Mouse (Mus musculus) CH12.LX (cell line): ENCODE results near the gene Mecp2. TPM values are rescaled to one million over a fixed set of nuclear protein-coding genes. Genes with fewer than 3 reads are reported as not detected.
A peak's percentile ranks its signal among the peaks of the same experiment; 100 is the strongest.

Experiments
- DNase-seq: peaks from one replicate; pipeline ENCODE4 v3.0.0-alpha.2; 2013; ENCODE audit errors: extremely low read depth
- H3K27ac ChIP-seq: 2 replicates; pipeline ENCODE4 v1.5.1; 2012; ENCODE audit warnings: low read depth, mild to moderate bottlenecking, control low read depth, moderate library complexity; ENCODE audit not compliant: insufficient read depth
- H3K27me3 ChIP-seq: replicated peaks from 2 replicates; pipeline ENCODE3; 2012; ENCODE audit warnings: inconsistent platforms
- H3K36me3 ChIP-seq, 2 experiments: replicated peaks in 1 of 2; 2 replicates each; pipeline versions ENCODE3 to v1.6.1; 2012; ENCODE audit warnings: inconsistent platforms in 1 of 2, low read length in 1 of 2, mild to moderate bottlenecking in 1 of 2, mixed read lengths in 1 of 2, moderate library complexity in 1 of 2; ENCODE audit not compliant: control insufficient read depth in 1 of 2, insufficient read depth in 1 of 2
- H3K4me1 ChIP-seq, 2 experiments: 2 replicates each; pipeline ENCODE4 v1.6.1; 2012; ENCODE audit warnings: inconsistent platforms in 1 of 2, moderate library complexity in 1 of 2; ENCODE audit not compliant: insufficient read depth in 2 of 2, control insufficient read depth in 1 of 2
- H3K4me2 ChIP-seq: 2 replicates; pipeline ENCODE4 v1.6.1; 2012; ENCODE audit warnings: low read depth, mild to moderate bottlenecking, control low read depth; ENCODE audit not compliant: poor library complexity, insufficient read depth, severe bottlenecking
- H3K4me3 ChIP-seq, 3 experiments: fragments of 150-350 bp in 1 of 3; sonication (generic) in 1 of 3; replicated peaks in 1 of 3; 2 replicates each; pipeline versions ENCODE3 to v1.5.1; 2011 to 2012; ENCODE audit warnings: low read depth in 2 of 3, low read length in 2 of 3, mild to moderate bottlenecking in 2 of 3, moderate library complexity in 2 of 3, control low read depth in 1 of 3, improper control_type of control experiment in 1 of 3, inconsistent platforms in 1 of 3, mixed read lengths in 1 of 3; ENCODE audit not compliant: poor library complexity in 1 of 3
- H3K79me2 ChIP-seq: replicated peaks from 2 replicates; pipeline ENCODE4 v1.6.1; 2012; ENCODE audit warnings: mild to moderate bottlenecking, moderate library complexity; ENCODE audit not compliant: control insufficient read depth, poor library complexity, insufficient read depth, severe bottlenecking; ENCODE audit errors: extremely low read depth
- H3K9ac ChIP-seq: 2 replicates; pipeline ENCODE4 v1.6.1; 2012; ENCODE audit warnings: low read depth, mild to moderate bottlenecking, control low read depth, moderate library complexity; ENCODE audit not compliant: insufficient read depth
- H3K9me3 ChIP-seq: replicated peaks from 2 replicates; pipeline ENCODE3; 2012; ENCODE audit warnings: low read length, inconsistent platforms, mixed read lengths
- BHLHE40 ChIP-seq: IDR thresholded peaks from 2 replicates; pipeline ENCODE4 v1.6.1; 2011; ENCODE audit warnings: mild to moderate bottlenecking, low read depth, low read length, improper control_type of control experiment
- CHD1 ChIP-seq: IDR thresholded peaks from 2 replicates; pipeline ENCODE4 v1.6.1; 2012; ENCODE audit warnings: low read depth, low read length, improper control_type of control experiment, inconsistent platforms
- CHD2 ChIP-seq: IDR thresholded peaks from 2 replicates; pipeline ENCODE4 v1.6.1; 2011; ENCODE audit warnings: low read length, improper control_type of control experiment
- CTCF ChIP-seq, 2 experiments: IDR thresholded peaks in 1 of 2; conservative IDR thresholded peaks in 1 of 2; 2 replicates each; pipeline ENCODE4 v1.5.1; 2011 to 2012; ENCODE audit warnings: low read depth in 2 of 2, low read length in 2 of 2, improper control_type of control experiment in 1 of 2, inconsistent platforms in 1 of 2, mild to moderate bottlenecking in 1 of 2, moderate library complexity in 1 of 2
- E2F4 ChIP-seq: IDR thresholded peaks from 2 replicates; pipeline ENCODE4 v1.6.1; 2011; ENCODE audit warnings: low read depth, low read length, improper control_type of control experiment; ENCODE audit not compliant: insufficient replicate concordance
- ETS1 ChIP-seq: conservative IDR thresholded peaks from 2 replicates; pipeline ENCODE4 v1.6.1; 2012; ENCODE audit warnings: low read depth, mild to moderate bottlenecking, inconsistent platforms, low read length, improper control_type of control experiment, moderate library complexity
- GABPA ChIP-seq: IDR thresholded peaks from 2 replicates; pipeline ENCODE4 v1.6.1; 2012; ENCODE audit warnings: low read depth, low read length, improper control_type of control experiment, inconsistent platforms; ENCODE audit not compliant: insufficient replicate concordance
- HCFC1 ChIP-seq: IDR thresholded peaks from 2 replicates; pipeline ENCODE4 v1.6.1; 2012; ENCODE audit warnings: low read depth, mild to moderate bottlenecking, inconsistent platforms, low read length, improper control_type of control experiment
- IRF4 ChIP-seq: IDR thresholded peaks from 2 replicates; pipeline ENCODE4 v1.6.1; 2014; ENCODE audit warnings: low read depth, mild to moderate bottlenecking, inconsistent platforms, low read length, improper control_type of control experiment
- JUND ChIP-seq: conservative IDR thresholded peaks from 2 replicates; pipeline ENCODE4 v1.6.1; 2011; ENCODE audit warnings: low read depth, low read length, improper control_type of control experiment
- MAFK ChIP-seq: IDR thresholded peaks from 2 replicates; pipeline ENCODE4 v1.6.1; 2011; ENCODE audit warnings: low read length, improper control_type of control experiment; ENCODE audit not compliant: insufficient replicate concordance
- MAX ChIP-seq: IDR thresholded peaks from 2 replicates; pipeline ENCODE4 v1.6.1; 2011; ENCODE audit warnings: low read length, improper control_type of control experiment
- MEF2A ChIP-seq: IDR thresholded peaks from 2 replicates; pipeline ENCODE4 v1.6.1; 2014; ENCODE audit warnings: low read depth, mild to moderate bottlenecking, inconsistent platforms, low read length, improper control_type of control experiment, borderline replicate concordance
- MYC ChIP-seq: IDR thresholded peaks from 2 replicates; pipeline ENCODE4 v1.6.1; 2011; ENCODE audit warnings: low read depth, mild to moderate bottlenecking, improper control_type of control experiment, low read length
- NELFE ChIP-seq: IDR thresholded peaks from 2 replicates; pipeline ENCODE4 v1.6.1; 2011; ENCODE audit warnings: low read depth, low read length, improper control_type of control experiment
- NRF1 ChIP-seq: IDR thresholded peaks from 2 replicates; pipeline ENCODE4 v1.6.1; 2014; ENCODE audit warnings: low read depth, mild to moderate bottlenecking, inconsistent platforms, low read length, improper control_type of control experiment, moderate library complexity
- POLR2AphosphoS2 ChIP-seq: IDR thresholded peaks from 2 replicates; pipeline ENCODE4 v1.6.1; 2011; ENCODE audit warnings: low read depth, low read length, improper control_type of control experiment
- RAD21 ChIP-seq: IDR thresholded peaks from 2 replicates; pipeline ENCODE4 v1.6.1; 2011; ENCODE audit warnings: low read depth, mild to moderate bottlenecking, low read length, improper control_type of control experiment, moderate library complexity
- RCOR1 ChIP-seq: conservative IDR thresholded peaks from 2 replicates; pipeline ENCODE4 v1.6.1; 2012; ENCODE audit warnings: low read depth, mild to moderate bottlenecking, inconsistent platforms, low read length, improper control_type of control experiment
- SMC3 ChIP-seq: IDR thresholded peaks from 2 replicates; pipeline ENCODE4 v1.6.1; 2011; ENCODE audit warnings: low read depth, low read length, improper control_type of control experiment
- TBP ChIP-seq: conservative IDR thresholded peaks from 2 replicates; pipeline ENCODE4 v1.6.1; 2011; ENCODE audit warnings: low read depth, low read length, improper control_type of control experiment
- TCF12 ChIP-seq: IDR thresholded peaks from 2 replicates; pipeline ENCODE4 v1.6.1; 2014; ENCODE audit warnings: low read depth, mild to moderate bottlenecking, inconsistent platforms, low read length, improper control_type of control experiment
- UBTF ChIP-seq: IDR thresholded peaks from 2 replicates; pipeline ENCODE4 v1.6.1; 2012; ENCODE audit warnings: low read depth, mild to moderate bottlenecking, inconsistent platforms, low read length, improper control_type of control experiment, moderate library complexity
- USF1 ChIP-seq: IDR thresholded peaks from 2 replicates; pipeline ENCODE4 v1.6.1; 2014; ENCODE audit warnings: low read depth, mild to moderate bottlenecking, inconsistent platforms, low read length, improper control_type of control experiment
- USF2 ChIP-seq: conservative IDR thresholded peaks from 2 replicates; pipeline ENCODE4 v1.6.1; 2011; ENCODE audit warnings: low read depth, low read length, improper control_type of control experiment
- ZC3H11A ChIP-seq: IDR thresholded peaks from 2 replicates; pipeline ENCODE4 v1.6.1; 2012; ENCODE audit warnings: low read depth, mild to moderate bottlenecking, inconsistent platforms, low read length, improper control_type of control experiment
- ZKSCAN1 ChIP-seq: IDR thresholded peaks from 2 replicates; pipeline ENCODE4 v1.6.1; 2012; ENCODE audit warnings: low read depth, inconsistent platforms, low read length, improper control_type of control experiment, borderline replicate concordance
- ZMIZ1 ChIP-seq: IDR thresholded peaks from 2 replicates; pipeline ENCODE4 v1.6.1; 2012; ENCODE audit warnings: low read depth, mild to moderate bottlenecking, inconsistent platforms, low read length, improper control_type of control experiment
- ZNF384 ChIP-seq: IDR thresholded peaks from 2 replicates; pipeline ENCODE4 v1.6.1; 2012; ENCODE audit warnings: low read depth, low read length, improper control_type of control experiment, inconsistent platforms
- dilution Hi-C: fragments of 300-500 bp; cut with MboI; formaldehyde crosslinking; loops from 2 replicates; pipeline ENCODE4 v1.14.3; 2020; ENCODE audit warnings: low sequenced_read_pairs; ENCODE audit not compliant: extremely low pct_unique_long_range_greater_than_20kb, extremely low pct_ligation_motif_present
- in situ Hi-C: fragments of 300-500 bp; cut with MboI; formaldehyde crosslinking; loops from 3 replicates; pipeline ENCODE4 v1.14.3; 2019; ENCODE audit warnings: low sequenced_read_pairs, low pct_ligation_motif_present, low pct_unique_long_range_greater_than_20kb, mixed read lengths
- polyA plus RNA-seq: library from polyadenylated mRNA; unstranded; fragments of >175 nt; gene quantifications from 2 replicates; pipeline ENCODE4 v1.2.1, GENCODE M21; 2012; ENCODE audit warnings: low read depth; ENCODE audit not compliant: insufficient read length
- total RNA-seq, 2 experiments: library from RNA; depleted of rRNA; stranded (reverse); fragments of 300-350 nt in 1 of 2; fragments of >200 nt in 1 of 2; gene quantifications; 2 replicates each; pipeline ENCODE4 v1.2.3; 2012 to 2014

Mecp2 gene
- total and polyA plus RNA-seq, 3 experiments: 9.9 to 12.0 (median 12.0) TPM

GRCm38 (mm10) chrX:74084276-74084837, 50.8 kb downstream of the Mecp2 start:
- DNase-seq: no peak
- peaks cover 1 to 5% of the 10 kb centered on the region in 2 experiments for H3K36me3 ChIP-seq
- H3K27ac ChIP-seq: peak overlapping the region; percentile 96
- no peaks in the 10 kb centered on the region for H3K27me3 ChIP-seq
- peak overlapping the region; percentile 68 to 98 (median 75) for H3K4me3 ChIP-seq
- no peak for TF ChIP-seq JUND
- no peak for TF ChIP-seq BHLHE40
- no peak for TF ChIP-seq ZMIZ1
- no peak for TF ChIP-seq POLR2AphosphoS2
- no peak for TF ChIP-seq USF2
- TF ChIP-seq MAX: no peak
- TF ChIP-seq ZKSCAN1: no peak
- TF ChIP-seq ZC3H11A: no peak
- no peak for TF ChIP-seq NELFE
- no peak for TF ChIP-seq CTCF (conservative IDR thresholded peaks at IDR 0.05 in 1 of 2, IDR thresholded peaks at IDR 0.05 in 1 of 2; ENCODE audit: low read depth in 2 of 2, low read length in 2 of 2)
- no peak for TF ChIP-seq MYC
- TF ChIP-seq MAFK: no peak
- TF ChIP-seq NRF1: no peak
- TF ChIP-seq E2F4: no peak
- no peak for TF ChIP-seq HCFC1
- no peak for TF ChIP-seq CHD1
- no peak for TF ChIP-seq UBTF
- TF ChIP-seq SMC3: no peak
- TF ChIP-seq GABPA: no peak
- no peak for TF ChIP-seq RAD21
- peak overlapping the region; percentile 97 for H3K9ac ChIP-seq
- dilution Hi-C loops: no loop called here
- peaks cover 31% of the 10 kb centered on the region for H3K79me2 ChIP-seq
- in situ Hi-C loops: no loop called here
- H3K9me3 ChIP-seq: no peaks in the 10 kb centered on the region
- H3K4me2 ChIP-seq: peak overlapping the region; percentile 82
- peaks cover 0 to 21% of the 10 kb centered on the region in 2 experiments; a peak in 2 of 4 replicates for H3K4me1 ChIP-seq

DNA sequence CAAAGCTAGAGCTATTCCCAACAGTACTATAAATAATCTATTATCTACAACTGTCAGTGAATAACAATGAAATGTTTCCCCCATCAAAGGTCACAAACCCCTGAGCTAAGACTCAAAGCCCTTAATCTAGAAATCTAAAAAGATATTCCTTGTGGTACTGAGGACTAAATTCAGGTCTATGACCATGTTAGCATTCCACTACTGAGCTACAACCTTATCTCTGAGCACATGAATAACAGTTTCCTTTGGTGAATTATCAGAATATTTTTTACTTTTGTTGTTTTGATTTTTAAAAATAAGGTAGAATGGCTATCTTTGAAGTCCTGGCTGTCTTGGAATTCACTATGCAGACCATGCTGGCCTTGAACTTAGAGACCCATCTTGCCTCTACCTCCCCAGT, 64.4 kb downstream of the Mecp2 start:
- peaks cover 9% of the 10 kb centered on the region; the same call in 1 of the 2 replicates for H3K79me2 ChIP-seq
- no peak overlapping the region for H3K27ac ChIP-seq
- TF ChIP-seq CHD2: no peak
- TF ChIP-seq BHLHE40: no peak
- no peak for TF ChIP-seq ETS1
- no peak for TF ChIP-seq MYC
- TF ChIP-seq POLR2AphosphoS2: no peak
- TF ChIP-seq RCOR1: no peak
- no peak for TF ChIP-seq TCF12
- TF ChIP-seq HCFC1: no peak
- no peak for TF ChIP-seq ZNF384
- no peak for TF ChIP-seq USF1
- TF ChIP-seq CHD1: no peak
- no peak for TF ChIP-seq TBP
- TF ChIP-seq IRF4: no peak
- no peak for TF ChIP-seq MEF2A
- TF ChIP-seq USF2: no peak
- no peak for DNase-seq
- H3K9me3 ChIP-seq: no peaks in the 10 kb centered on the region
- dilution Hi-C loops: no loop called here
- H3K4me2 ChIP-seq: no peak overlapping the region
- H3K36me3 ChIP-seq: peaks cover 9 to 30% of the 10 kb centered on the region in 2 experiments
- no peaks in the 10 kb centered on the region for H3K27me3 ChIP-seq
- no peak overlapping the region for H3K4me3 ChIP-seq
- no peaks in the 10 kb centered on the region; a peak in 1 of 4 replicates for H3K4me1 ChIP-seq
- in situ Hi-C loops: no loop called here
- H3K9ac ChIP-seq: no peak overlapping the region
